Mouse (Mus musculus): Measurements from ENCODE around the gene Onecut1. TPM values are rescaled to one million over a fixed set of nuclear protein-coding genes. Genes with fewer than 3 reads are reported as not detected.

Gene Onecut1
- polyA plus RNA-seq, 1 experiment from 2014 or later: 9.1 TPM

- H3K4me2 ChIP-seq (ENCODE audit: low read length): no peak overlapping the region
- no peaks in the 10 kb centered on the region for H3K36me3 ChIP-seq (ENCODE audit: control insufficient read depth, insufficient read depth, low read length)
- no peaks in the 10 kb centered on the region for H3K4me1 ChIP-seq (ENCODE audit: control insufficient read depth, insufficient read depth, low read length)
- H3K9ac ChIP-seq (replicated peaks; ENCODE audit: low read length): no peak overlapping the region
- ATAC-seq (ENCODE audit: low FRiP score, low TSS enrichment): no peak
- H3K9me3 ChIP-seq (ENCODE audit: control insufficient read depth, low read length): no peaks in the 10 kb centered on the region
- no peaks in the 10 kb centered on the region for H3K27me3 ChIP-seq (ENCODE audit: control insufficient read depth, insufficient read depth, low read length)
- H3K4me3 ChIP-seq (replicated peaks; ENCODE audit: low read depth, low read length): no peak overlapping the region
- 78% methylated on average over 4 of the region's 4 CpGs for WGBS
- no peak overlapping the region for H3K27ac ChIP-seq (replicated peaks; ENCODE audit: low read depth, low read length)
- no peak for DNase-seq
Observed at GRCm38 (mm10) chr9:74887866-74888265, 26.1 kb downstream of the Onecut1 start.

DNA sequence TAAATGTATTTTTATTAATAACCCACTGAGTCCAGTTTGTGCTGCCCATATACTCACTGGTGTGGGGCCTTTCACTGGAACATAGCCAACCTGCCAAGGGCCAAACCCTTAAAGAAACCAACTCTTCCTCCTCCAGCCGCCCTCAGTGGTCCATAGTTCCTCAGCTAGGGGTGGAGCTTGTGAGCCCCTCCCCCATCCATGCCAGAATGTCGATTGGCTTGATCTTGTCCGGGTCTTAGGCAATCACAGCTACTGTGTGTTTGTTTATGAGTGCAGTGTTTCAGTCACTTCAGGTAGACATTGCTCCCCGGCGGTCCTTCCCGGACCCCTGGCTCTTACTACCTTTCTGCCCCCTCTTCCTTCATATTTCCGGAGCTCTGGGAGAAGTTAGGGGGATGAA lies 35.0 kb downstream of the Onecut1 start:
- WGBS: 92% methylated on average over 7 of the region's 7 CpGs
- H3K36me3 ChIP-seq (ENCODE audit: control insufficient read depth, insufficient read depth, low read length): no peaks in the 10 kb centered on the region
- ATAC-seq (ENCODE audit: low FRiP score, low TSS enrichment): no peak
- no peak overlapping the region for H3K4me2 ChIP-seq (ENCODE audit: low read length)
- H3K27ac ChIP-seq (replicated peaks; ENCODE audit: low read depth, low read length): no peak overlapping the region
- no peaks in the 10 kb centered on the region for H3K9me3 ChIP-seq (ENCODE audit: control insufficient read depth, low read length)
- no peak for DNase-seq
- H3K27me3 ChIP-seq (ENCODE audit: control insufficient read depth, insufficient read depth, low read length): no peaks in the 10 kb centered on the region
- no peak overlapping the region for H3K9ac ChIP-seq (replicated peaks; ENCODE audit: low read length)
- no peak overlapping the region for H3K4me3 ChIP-seq (replicated peaks; ENCODE audit: low read depth, low read length)
- no peaks in the 10 kb centered on the region for H3K4me1 ChIP-seq (ENCODE audit: control insufficient read depth, insufficient read depth, low read length)

DNA sequence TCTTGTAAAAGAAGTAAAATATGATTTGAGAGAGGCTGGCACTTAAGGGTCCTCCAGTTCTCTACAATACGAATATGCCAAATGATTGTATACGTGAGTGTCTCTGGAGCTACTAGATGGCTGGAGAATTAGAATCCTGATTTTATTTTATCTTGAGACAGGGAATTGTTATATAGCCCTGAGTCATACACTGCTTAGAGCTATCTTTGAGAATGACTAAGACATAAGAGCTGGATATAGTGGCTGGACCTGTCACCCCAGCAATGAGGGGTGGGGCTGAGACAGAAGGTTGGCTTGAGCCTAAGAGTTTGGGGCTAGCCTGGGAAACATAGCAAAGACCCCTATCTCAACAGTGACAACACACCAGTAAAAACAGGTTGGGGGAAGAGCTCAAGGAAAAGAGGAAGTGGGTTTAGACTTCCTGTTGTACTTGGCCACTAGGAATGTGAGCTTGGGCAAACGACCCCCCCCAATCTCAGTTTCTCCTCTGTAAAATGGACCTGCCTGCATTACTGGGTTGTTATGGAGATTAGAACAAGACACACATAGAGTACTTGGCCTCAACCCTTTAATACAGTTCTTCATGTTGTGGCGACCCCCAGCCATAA lies 35.8 kb downstream of the Onecut1 start:
- WGBS: 90% methylated on average over 4 of the region's 4 CpGs

GRCm38 (mm10) chr9:74900141-74900540 lies 38.4 kb downstream of the Onecut1 start:
- Histone ChIP-seq H3K9me3 (ENCODE audit: control insufficient read depth, low read length) (no peaks in the 10 kb centered on the region), H3K27ac (replicated peaks; ENCODE audit: low read depth, low read length) (no peak overlapping the region), H3K4me2 (ENCODE audit: low read length) (no peak overlapping the region), H3K36me3 (ENCODE audit: control insufficient read depth, insufficient read depth, low read length) (no peaks in the 10 kb centered on the region), H3K27me3 (ENCODE audit: control insufficient read depth, insufficient read depth, low read length) (no peaks in the 10 kb centered on the region), H3K4me1 (ENCODE audit: control insufficient read depth, insufficient read depth, low read length) (no peaks in the 10 kb centered on the region), H3K4me3 (replicated peaks; ENCODE audit: low read depth, low read length) (no peak overlapping the region), H3K9ac (replicated peaks; ENCODE audit: low read length) (no peak overlapping the region)
- ATAC-seq (ENCODE audit: low FRiP score, low TSS enrichment) (no peak), DNase-seq (no peak)
- WGBS: 89% methylated on average over 2 of the region's 2 CpGs

More for the DNA sequence above, 35.8 kb downstream of the Onecut1 start:
- ATAC-seq (ENCODE audit: low FRiP score, low TSS enrichment) (no peak), DNase-seq (no peak)
- Histone ChIP-seq H3K36me3 (ENCODE audit: control insufficient read depth, insufficient read depth, low read length) (no peaks in the 10 kb centered on the region), H3K9ac (replicated peaks; ENCODE audit: low read length) (no peak overlapping the region), H3K9me3 (ENCODE audit: control insufficient read depth, low read length) (no peaks in the 10 kb centered on the region), H3K4me3 (replicated peaks; ENCODE audit: low read depth, low read length) (no peak overlapping the region), H3K27ac (replicated peaks; ENCODE audit: low read depth, low read length) (no peak overlapping the region), H3K4me2 (ENCODE audit: low read length) (no peak overlapping the region), H3K4me1 (ENCODE audit: control insufficient read depth, insufficient read depth, low read length) (no peaks in the 10 kb centered on the region), H3K27me3 (ENCODE audit: control insufficient read depth, insufficient read depth, low read length) (no peaks in the 10 kb centered on the region)

- H3K4me2 ChIP-seq (ENCODE audit: low read length): no peak overlapping the region
- peak; percentile 93 for DNase-seq
- no peak overlapping the region for H3K9ac ChIP-seq (replicated peaks; ENCODE audit: low read length)
- no peak; the same call in 1 of the 2 replicates for ATAC-seq (ENCODE audit: low FRiP score, low TSS enrichment)
- H3K27me3 ChIP-seq (ENCODE audit: control insufficient read depth, insufficient read depth, low read length): no peaks in the 10 kb centered on the region
- no peaks in the 10 kb centered on the region for H3K36me3 ChIP-seq (ENCODE audit: control insufficient read depth, insufficient read depth, low read length)
- WGBS: 16% methylated on average over 7 of the region's 7 CpGs
- H3K9me3 ChIP-seq (ENCODE audit: control insufficient read depth, low read length): no peaks in the 10 kb centered on the region
- H3K4me3 ChIP-seq (replicated peaks; ENCODE audit: low read depth, low read length): no peak overlapping the region
- no peaks in the 10 kb centered on the region for H3K4me1 ChIP-seq (ENCODE audit: control insufficient read depth, insufficient read depth, low read length)
- no peak overlapping the region for H3K27ac ChIP-seq (replicated peaks; ENCODE audit: low read depth, low read length)
Observed at GRCm38 (mm10) chr9:74904866-74905508, 43.3 kb downstream of the Onecut1 start.

- no peak for ATAC-seq (ENCODE audit: low FRiP score, low TSS enrichment)
- no peaks in the 10 kb centered on the region for H3K27me3 ChIP-seq (ENCODE audit: control insufficient read depth, insufficient read depth, low read length)
- H3K9me3 ChIP-seq (ENCODE audit: control insufficient read depth, low read length): no peaks in the 10 kb centered on the region
- 61% methylated on average over 4 of the region's 4 CpGs for WGBS
- no peak overlapping the region for H3K9ac ChIP-seq (replicated peaks; ENCODE audit: low read length)
- no peaks in the 10 kb centered on the region for H3K4me1 ChIP-seq (ENCODE audit: control insufficient read depth, insufficient read depth, low read length)
- no peak for DNase-seq
- H3K36me3 ChIP-seq (ENCODE audit: control insufficient read depth, insufficient read depth, low read length): no peaks in the 10 kb centered on the region
- H3K27ac ChIP-seq (replicated peaks; ENCODE audit: low read depth, low read length): no peak overlapping the region
- H3K4me2 ChIP-seq (ENCODE audit: low read length): no peak overlapping the region
- H3K4me3 ChIP-seq (replicated peaks; ENCODE audit: low read depth, low read length): no peak overlapping the region
Observed at GRCm38 (mm10) chr9:74906951-74907350, 45.2 kb downstream of the Onecut1 start.

GRCm38 (mm10) chr9:74909245-74909644 lies 47.5 kb downstream of the Onecut1 start:
- Histone ChIP-seq H3K4me2 (ENCODE audit: low read length) (no peak overlapping the region), H3K4me1 (ENCODE audit: control insufficient read depth, insufficient read depth, low read length) (no peaks in the 10 kb centered on the region), H3K4me3 (replicated peaks; ENCODE audit: low read depth, low read length) (no peak overlapping the region), H3K9ac (replicated peaks; ENCODE audit: low read length) (no peak overlapping the region), H3K9me3 (ENCODE audit: control insufficient read depth, low read length) (no peaks in the 10 kb centered on the region), H3K27ac (replicated peaks; ENCODE audit: low read depth, low read length) (no peak overlapping the region), H3K27me3 (ENCODE audit: control insufficient read depth, insufficient read depth, low read length) (no peaks in the 10 kb centered on the region), H3K36me3 (ENCODE audit: control insufficient read depth, insufficient read depth, low read length) (no peaks in the 10 kb centered on the region)
- ATAC-seq (ENCODE audit: low FRiP score, low TSS enrichment) (no peak), DNase-seq (peak; percentile 26)
- 68% methylated on average over 15 of the region's 15 CpGs for WGBS

- H3K9me3 ChIP-seq (ENCODE audit: control insufficient read depth, low read length): no peaks in the 10 kb centered on the region
- no peak overlapping the region for H3K9ac ChIP-seq (replicated peaks; ENCODE audit: low read length)
- DNase-seq (no peak), ATAC-seq (ENCODE audit: low FRiP score, low TSS enrichment) (no peak)
- no peak overlapping the region for H3K4me2 ChIP-seq (ENCODE audit: low read length)
- no peak overlapping the region for H3K27ac ChIP-seq (replicated peaks; ENCODE audit: low read depth, low read length)
- WGBS: 82% methylated on average over 6 of the region's 6 CpGs
- H3K36me3 ChIP-seq (ENCODE audit: control insufficient read depth, insufficient read depth, low read length): no peaks in the 10 kb centered on the region
- no peaks in the 10 kb centered on the region for H3K27me3 ChIP-seq (ENCODE audit: control insufficient read depth, insufficient read depth, low read length)
- H3K4me3 ChIP-seq (replicated peaks; ENCODE audit: low read depth, low read length): no peak overlapping the region
- H3K4me1 ChIP-seq (ENCODE audit: control insufficient read depth, insufficient read depth, low read length): no peaks in the 10 kb centered on the region
Observed at GRCm38 (mm10) chr9:74910226-74910759, 48.6 kb downstream of the Onecut1 start.

DNA sequence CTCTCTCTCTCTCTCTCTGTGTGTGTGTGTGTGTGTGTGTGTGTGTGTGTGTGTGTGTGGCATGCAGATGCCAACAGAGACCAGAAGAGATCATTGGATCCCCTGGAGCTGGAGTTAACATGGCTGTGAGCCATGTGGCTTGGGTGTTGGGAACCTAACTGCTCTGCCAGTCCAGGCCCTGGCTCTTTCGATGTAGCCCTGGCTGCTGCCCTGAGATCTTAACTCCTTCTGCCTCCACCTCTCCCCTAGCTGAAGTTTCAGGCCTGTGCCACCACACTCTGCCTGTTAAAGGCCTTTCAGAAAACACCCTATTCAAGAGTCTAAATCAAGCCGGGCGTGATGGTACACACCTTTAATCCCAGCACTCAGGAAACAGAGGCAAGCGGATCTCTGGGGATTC lies 49.7 kb downstream of the Onecut1 start:
- 78% methylated on average over 4 of the region's 4 CpGs for WGBS
- no peaks in the 10 kb centered on the region for H3K27me3 ChIP-seq (ENCODE audit: control insufficient read depth, insufficient read depth, low read length)

More for the DNA sequence above, 49.7 kb downstream of the Onecut1 start:
- Histone ChIP-seq H3K9ac (replicated peaks; ENCODE audit: low read length) (no peak overlapping the region), H3K9me3 (ENCODE audit: control insufficient read depth, low read length) (no peaks in the 10 kb centered on the region), H3K36me3 (ENCODE audit: control insufficient read depth, insufficient read depth, low read length) (no peaks in the 10 kb centered on the region), H3K27ac (replicated peaks; ENCODE audit: low read depth, low read length) (no peak overlapping the region), H3K4me3 (replicated peaks; ENCODE audit: low read depth, low read length) (no peak overlapping the region), H3K4me1 (ENCODE audit: control insufficient read depth, insufficient read depth, low read length) (no peaks in the 10 kb centered on the region), H3K4me2 (ENCODE audit: low read length) (no peak overlapping the region)
- DNase-seq (no peak), ATAC-seq (ENCODE audit: low FRiP score, low TSS enrichment) (no peak)

All from midbrain, embryonic 14.5 days (tissue).